Mouse (Mus musculus) spleen, embryonic (tissue): ENCODE results near the gene Gm28048.

Source experiments
- CTCF ChIA-PET: fragments of 350-600 bp; sonication (Branson Sonifier 250); formaldehyde crosslinking; loops from one replicate; lab custom pipeline; 2022; lab: Charles Lee

Gene Gm28048

DNA sequence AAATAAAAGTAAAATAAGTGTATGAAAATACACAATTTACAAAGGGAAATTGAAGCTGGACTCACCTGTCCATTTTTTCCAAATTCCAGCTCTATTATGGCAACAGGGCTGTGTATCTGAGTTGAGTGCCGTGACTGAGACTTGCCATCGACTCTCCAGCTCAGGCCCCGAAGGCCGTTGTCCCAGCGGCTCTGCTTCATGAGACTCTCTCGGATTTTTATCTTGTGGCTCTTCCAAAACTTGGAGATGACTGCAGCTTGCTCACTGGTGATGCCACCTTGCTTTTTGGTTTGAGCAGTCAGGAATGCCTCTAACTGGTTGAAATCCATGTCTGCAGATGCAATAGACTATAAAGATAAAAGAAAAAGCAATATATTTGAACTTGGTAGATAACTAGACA is 25.5 kb downstream of the Gm28048 start:
- CTCF ChIA-PET, result interaction anchor here (0.5 to 1.2 kb wide), 3 partner anchors 26 to 279 kb away, joined by 3 to 6 read pairs (median 4); no protein-coding TSS in a partner anchor

GRCm38 (mm10) chr11:22952668-22953067 is 29.2 kb downstream of the Gm28048 start:
- CTCF ChIA-PET, result no interaction called here

DNA sequence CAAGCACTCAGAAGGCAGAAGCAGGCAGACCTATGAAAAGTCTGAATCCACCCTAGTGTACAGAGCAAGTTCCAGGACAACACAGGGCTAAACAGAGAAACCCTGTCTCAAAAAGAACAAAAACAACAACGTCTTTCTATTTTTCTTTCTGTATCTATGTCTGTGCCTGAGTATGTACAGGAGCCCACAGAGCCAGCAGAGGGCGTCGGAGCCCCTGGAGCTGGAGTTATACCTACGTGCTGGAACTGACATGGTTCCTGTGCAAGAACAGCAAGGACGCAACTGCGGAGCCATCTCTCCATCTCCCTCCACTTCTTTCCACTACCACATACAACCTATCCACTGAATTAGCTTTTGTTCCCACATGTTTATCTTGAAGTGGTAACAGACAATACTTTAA is 31.8 kb downstream of the Gm28048 start:
- CTCF ChIA-PET, result interaction anchor here (0.6 kb wide), 1 partner anchor 78 kb away, joined by 3 read pairs; no protein-coding TSS in a partner anchor

DNA sequence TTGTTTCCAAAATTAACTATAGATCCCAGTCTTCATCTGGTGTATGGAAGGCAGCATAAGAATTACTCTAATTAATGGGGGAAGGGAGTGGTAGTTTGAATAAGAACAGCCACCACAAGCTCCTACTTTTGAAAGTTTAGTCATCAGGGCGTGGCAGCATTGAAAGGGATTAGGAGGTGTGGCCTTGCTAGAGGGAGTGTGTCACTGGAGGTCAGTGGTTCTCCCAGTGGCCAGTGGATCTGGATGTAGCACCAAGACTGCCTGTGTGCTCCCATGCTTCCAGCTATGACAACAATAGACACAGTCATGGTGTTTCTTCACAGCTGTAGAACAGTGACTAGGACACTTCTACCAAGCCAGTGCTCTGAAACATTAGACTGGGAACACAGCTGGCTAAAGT is 32.8 kb downstream of the Gm28048 start:
- CTCF ChIA-PET, result interaction anchor here (0.7 kb wide), 1 partner anchor 341 kb away, joined by 3 read pairs; no protein-coding TSS in a partner anchor

DNA sequence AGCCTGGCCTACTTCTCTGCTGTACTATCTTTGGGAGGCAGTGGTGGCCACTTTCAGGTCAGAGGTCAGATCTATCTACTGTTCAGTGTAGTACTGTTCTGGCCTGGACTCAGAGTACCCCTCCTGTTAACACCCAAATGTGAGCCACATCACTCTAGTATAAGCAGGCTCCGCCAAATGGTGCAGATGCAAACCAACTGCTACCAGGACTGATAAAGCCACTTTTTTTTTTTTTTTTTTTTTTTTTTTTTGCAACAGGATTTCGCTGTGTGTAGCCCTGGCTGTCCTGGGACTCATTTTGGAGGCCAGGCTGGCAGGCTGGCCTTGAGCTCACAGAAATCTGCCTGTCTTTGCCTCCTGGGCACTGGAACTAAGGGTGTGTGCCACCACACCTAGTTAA is 42.9 kb downstream of the Gm28048 start:
- CTCF ChIA-PET, result interaction anchor here (0.6 kb wide), 1 partner anchor 699 kb away, joined by 6 read pairs; no protein-coding TSS in a partner anchor

- CTCF ChIA-PET, result no interaction called here
These were observed 44.1 kb downstream of the Gm28048 start for GRCm38 (mm10) chr11:22937716-22938316.

GRCm38 (mm10) chr11:22936446-22937125 is 45.3 kb downstream of the Gm28048 start:
- CTCF ChIA-PET, result no interaction called here

DNA sequence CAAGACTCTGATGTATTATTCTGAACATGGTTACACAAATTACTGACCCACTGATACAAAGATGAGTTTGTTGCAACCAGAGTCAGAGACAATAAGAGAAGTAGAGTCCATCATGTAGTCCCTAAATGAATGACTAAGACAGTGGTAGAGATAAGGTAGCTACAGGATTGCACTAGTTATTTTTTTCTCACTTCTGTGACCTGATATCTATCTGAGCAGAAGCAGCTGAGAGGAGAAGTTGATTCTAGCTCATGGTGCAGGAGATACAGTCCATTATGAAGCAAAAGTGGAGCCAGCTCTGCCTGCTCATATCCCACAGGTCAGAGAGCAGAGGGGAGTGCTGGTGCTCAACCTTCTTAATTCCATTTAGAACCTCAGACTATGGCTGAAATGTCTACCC is 49.7 kb downstream of the Gm28048 start:
- CTCF ChIA-PET, result no interaction called here

DNA sequence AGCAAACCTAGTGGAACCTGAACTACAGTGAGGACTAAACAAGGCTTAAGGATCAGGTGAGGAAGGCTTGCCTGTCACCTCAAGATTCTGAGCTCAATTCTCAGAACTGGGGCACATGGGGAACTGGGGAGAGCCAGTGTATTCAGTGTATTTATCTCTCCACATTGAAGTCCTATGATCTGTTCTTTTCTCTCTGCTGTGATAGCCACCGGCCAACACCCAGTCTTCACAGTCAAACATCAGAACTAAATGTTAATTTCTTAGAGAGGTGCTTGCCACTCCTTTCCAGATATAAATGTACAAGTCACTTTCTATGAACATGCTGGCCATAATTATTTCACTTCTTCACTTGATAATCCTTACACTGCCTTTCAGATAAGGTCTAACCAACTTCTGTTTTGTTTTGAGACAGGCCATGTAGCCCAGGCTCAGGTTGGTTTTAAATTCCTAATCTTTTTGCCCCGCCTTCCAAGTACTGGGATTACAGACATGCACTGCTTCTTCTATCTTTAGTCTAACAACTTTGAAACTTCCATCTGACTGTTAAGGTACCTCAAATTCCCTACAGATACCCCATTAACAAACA is 50.5 kb downstream of the Gm28048 start:
- CTCF ChIA-PET, result no interaction called here

DNA sequence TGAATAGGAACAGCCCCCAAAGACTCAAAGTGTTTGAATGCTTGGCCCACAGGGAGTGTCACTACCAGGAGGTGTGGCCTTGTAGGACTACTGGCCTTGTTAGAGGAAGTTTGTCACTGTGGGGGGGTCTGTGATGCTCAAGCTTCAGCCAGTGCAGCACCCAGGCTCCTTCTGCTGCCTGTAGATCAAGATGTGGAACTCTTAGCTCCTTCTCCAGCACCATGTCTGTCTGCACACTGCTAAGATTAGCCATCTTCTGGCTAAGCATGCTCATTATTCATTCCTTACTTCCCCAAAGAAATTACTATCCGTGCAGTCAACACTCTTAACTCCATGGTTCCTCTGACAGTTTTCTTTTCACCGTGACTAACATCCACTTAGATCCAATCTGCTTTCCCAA is 51.8 kb downstream of the Gm28048 start:
- CTCF ChIA-PET, result interaction anchor here (0.8 kb wide), 1 partner anchor 10 kb away, joined by 3 read pairs; no protein-coding TSS in a partner anchor

GRCm38 (mm10) chr11:22928586-22929169 is 53.2 kb downstream of the Gm28048 start:
- CTCF ChIA-PET, result no interaction called here

GRCm38 (mm10) chr11:22923606-22924005 is 58.3 kb downstream of the Gm28048 start:
- CTCF ChIA-PET, result interaction anchor here (0.7 kb wide), 1 partner anchor 1231 kb away, joined by 9 read pairs; no protein-coding TSS in a partner anchor

DNA sequence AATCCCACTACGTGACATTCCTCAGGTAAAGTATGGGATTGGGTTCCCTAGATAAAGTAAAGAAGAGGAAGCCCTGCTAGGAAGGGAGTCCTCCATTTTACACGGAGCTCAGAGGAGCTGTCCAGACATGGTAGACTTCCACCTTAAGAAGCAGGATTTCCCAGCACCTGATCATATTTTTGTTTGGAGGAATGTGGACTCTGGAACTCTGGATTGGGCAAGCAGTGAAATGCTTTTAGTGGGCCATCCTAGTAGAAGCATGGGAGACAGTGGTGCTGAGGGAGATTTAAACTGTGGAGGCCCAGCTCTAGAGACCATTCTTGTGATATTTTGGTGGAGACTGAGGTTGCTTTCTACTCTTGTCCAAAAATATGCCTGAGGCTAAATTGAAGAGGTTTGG is 59.3 kb downstream of the Gm28048 start:
- CTCF ChIA-PET, result interaction anchor here (0.6 kb wide), 1 partner anchor 287 kb away, joined by 8 read pairs; no protein-coding TSS in a partner anchor

GRCm38 (mm10) chr11:22919336-22919735 is 62.6 kb downstream of the Gm28048 start:
- CTCF ChIA-PET, result interaction anchor here (1.2 kb wide), 1 partner anchor 10 kb away, joined by 3 read pairs; no protein-coding TSS in a partner anchor

DNA sequence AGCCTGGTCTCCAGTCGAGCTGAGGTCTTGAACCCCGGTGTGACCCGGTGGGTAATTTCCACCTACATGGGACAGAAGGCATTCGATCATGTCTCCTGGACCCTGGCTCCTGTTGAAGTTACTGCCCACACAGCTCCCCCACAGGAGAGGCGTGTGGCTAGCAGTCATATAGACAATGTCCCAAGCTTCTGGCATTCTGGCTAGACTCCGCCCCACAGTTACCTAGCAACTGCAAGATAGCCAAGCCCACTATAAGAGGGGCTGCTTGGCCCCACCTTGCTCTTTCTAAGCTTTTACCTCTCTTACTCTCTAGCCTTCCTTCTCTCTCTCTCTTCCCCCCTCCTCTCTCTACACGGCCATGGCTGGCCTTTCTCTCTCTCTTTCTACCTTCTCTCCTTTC is 64.1 kb downstream of the Gm28048 start:
- CTCF ChIA-PET, result interaction anchor here (0.7 kb wide), 1 partner anchor 287 kb away, joined by 4 read pairs; no protein-coding TSS in a partner anchor

- CTCF ChIA-PET, result no interaction called here
These were observed 68.1 kb downstream of the Gm28048 start for GRCm38 (mm10) chr11:22913744-22914143.

DNA sequence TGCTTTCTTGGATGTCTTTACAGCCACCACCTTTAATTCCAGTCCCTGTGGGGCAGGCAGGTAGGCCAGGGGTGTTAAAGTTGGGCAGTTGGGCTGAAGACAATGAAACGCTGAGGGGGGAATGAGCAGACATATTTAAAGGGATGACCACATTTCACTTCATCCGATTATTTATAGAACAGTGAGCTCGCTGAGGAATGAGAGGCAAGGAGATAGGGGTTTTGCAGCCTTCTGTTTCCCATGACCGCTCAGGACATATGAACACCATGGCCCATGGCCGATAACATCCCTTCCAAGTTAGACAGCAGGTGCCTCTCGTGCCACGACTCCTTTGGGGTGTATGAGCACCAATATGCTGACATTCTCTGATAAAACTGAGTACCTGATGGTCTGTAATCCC is 70.1 kb downstream of the Gm28048 start:
- CTCF ChIA-PET, result no interaction called here

- CTCF ChIA-PET, result no interaction called here
These were observed 75.4 kb downstream of the Gm28048 start for GRCm38 (mm10) chr11:22906453-22906865.

DNA sequence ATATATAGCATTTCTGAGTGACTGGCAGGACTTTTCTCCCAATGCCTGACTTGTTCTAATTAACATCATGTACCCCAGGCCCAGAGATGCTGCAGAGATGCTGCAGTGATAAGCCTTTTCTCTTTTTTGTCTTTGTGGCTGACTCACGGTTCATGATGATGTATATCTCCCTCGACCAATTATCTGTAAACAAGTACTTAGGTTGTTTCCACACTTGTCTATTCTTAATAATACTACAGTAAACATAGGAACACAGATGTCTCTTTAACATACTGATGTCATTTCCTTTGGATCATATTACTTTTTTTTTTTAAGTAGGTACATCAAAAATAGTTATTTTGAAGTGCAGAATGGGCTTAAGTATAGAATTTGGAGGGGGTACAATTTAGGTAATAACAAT is 79.0 kb downstream of the Gm28048 start:
- CTCF ChIA-PET, result interaction anchor here (0.7 kb wide), 1 partner anchor 293 kb away, joined by 4 read pairs; no protein-coding TSS in a partner anchor

DNA sequence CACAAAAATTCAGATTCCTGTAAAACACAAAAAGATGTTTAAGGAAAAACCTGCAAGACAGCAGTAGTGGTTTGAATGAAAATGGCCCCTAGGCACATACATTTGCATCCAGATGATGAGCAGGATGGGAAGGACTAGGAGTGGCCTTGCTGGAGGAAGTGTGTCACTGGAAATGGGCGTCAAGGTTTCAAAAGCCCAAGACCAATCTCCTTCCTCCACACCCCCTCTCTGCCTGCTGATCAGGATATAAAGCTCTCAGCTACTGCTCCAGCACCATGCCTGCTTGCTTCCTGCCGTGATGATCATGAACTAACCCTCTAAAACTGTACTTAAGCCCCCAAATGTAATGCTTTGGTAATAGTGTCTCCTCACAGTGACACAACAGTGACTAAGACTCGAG is 81.8 kb downstream of the Gm28048 start:
- CTCF ChIA-PET, result no interaction called here

DNA sequence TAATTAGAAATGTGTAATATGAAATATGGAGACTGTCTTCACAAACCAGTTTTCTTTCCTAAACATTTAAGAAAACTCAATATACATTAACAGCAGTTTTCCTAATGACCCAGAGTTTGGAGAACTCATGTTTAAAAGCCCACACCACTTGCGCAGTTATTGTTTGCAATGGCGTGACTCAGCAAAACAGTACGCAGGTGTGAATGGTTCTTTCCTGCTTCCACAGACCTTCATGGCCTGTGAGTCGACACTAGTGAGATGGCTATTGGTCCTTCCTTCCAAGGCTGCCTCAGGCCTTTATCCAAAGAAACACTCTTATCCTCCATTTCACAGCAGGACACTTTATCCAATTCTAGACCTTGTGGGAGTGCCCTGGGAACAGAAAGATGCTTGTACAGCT is 84.2 kb downstream of the Gm28048 start:
- CTCF ChIA-PET, result no interaction called here

- CTCF ChIA-PET, result no interaction called here
These were observed 84.8 kb downstream of the Gm28048 start for GRCm38 (mm10) chr11:22897127-22897526.
